Mouse (Mus musculus) liver, embryonic 14.5 days (tissue): ENCODE measurements at regions not wholly inside any gene's neighbourhood (a gene's known extent, or its start where the extent isn't known, plus 50 kb on each side); places are given as distances from the start of the nearest gene placed in this dataset.

Source experiments
- ATAC-seq: fragments of 200-750 bp; cut with Nextera tagmentation; 2 replicates; pipeline ENCODE4 v1.8.0; 2017; ENCODE audit warnings: moderate number of reproducible peaks, mild to moderate bottlenecking, moderate library complexity; ENCODE audit not compliant: insufficient read depth
- DNase-seq, 3 experiments: peaks; one replicate each; pipeline ENCODE4 v3.0.0-alpha.2; 2012 to 2013; ENCODE audit warnings: low read depth in 3 of 3, low spot score in 3 of 3
- H3K27ac ChIP-seq: fragments of 300-500 bp; sonication (generic); 2 replicates; pipeline ENCODE4 v1.5.1; 2014; ENCODE audit warnings: moderate library complexity, mild to moderate bottlenecking, control low read depth, inconsistent platforms
- H3K27me3 ChIP-seq: fragments of 300-500 bp; sonication (generic); 2 replicates; pipeline ENCODE4 v1.6.1; 2014; ENCODE audit warnings: mild to moderate bottlenecking, low read length, moderate library complexity; ENCODE audit not compliant: control insufficient read depth, insufficient read depth
- H3K36me3 ChIP-seq: fragments of 300-500 bp; sonication (generic); replicated peaks from 2 replicates; pipeline ENCODE4 v1.6.1; 2014; ENCODE audit warnings: low read depth; ENCODE audit not compliant: control insufficient read depth, insufficient read depth
- H3K4me1 ChIP-seq, 2 experiments: fragments of 200-500 bp in 1 of 2; fragments of 300-500 bp in 1 of 2; sonication (generic) in 1 of 2; replicated peaks; 2 replicates each; pipeline ENCODE4 v1.6.1; 2012 to 2014; ENCODE audit warnings: antibody characterized with exemption in 1 of 2, inconsistent platforms in 1 of 2, low read length in 1 of 2; ENCODE audit not compliant: control insufficient read depth in 2 of 2, insufficient read depth in 2 of 2
- H3K4me2 ChIP-seq: fragments of 300-500 bp; sonication (generic); 2 replicates; pipeline ENCODE4 v1.6.1; 2014; ENCODE audit warnings: low read depth, mild to moderate bottlenecking, control low read depth, moderate library complexity
- H3K4me3 ChIP-seq, 2 experiments: fragments of 200-500 bp in 1 of 2; fragments of 300-500 bp in 1 of 2; sonication (generic) in 1 of 2; 2 replicates each; pipeline ENCODE4 v1.5.1; 2012 to 2014; ENCODE audit warnings: low read depth in 2 of 2, low read length in 2 of 2, mild to moderate bottlenecking in 2 of 2, control low read depth in 1 of 2, inconsistent platforms in 1 of 2, moderate library complexity in 1 of 2; ENCODE audit not compliant: insufficient read depth in 1 of 2
- H3K9ac ChIP-seq: fragments of 300-500 bp; sonication (generic); replicated peaks from 2 replicates; pipeline ENCODE4 v1.6.1; 2014; ENCODE audit warnings: mild to moderate bottlenecking, control low read depth, moderate library complexity
- H3K9me3 ChIP-seq: fragments of 300-500 bp; sonication (generic); 2 replicates; pipeline ENCODE4 v1.6.1; 2016; ENCODE audit warnings: low read length, mixed read lengths; ENCODE audit not compliant: control insufficient read depth
- CTCF ChIP-seq: IDR thresholded peaks from 2 replicates; pipeline ENCODE4 v1.5.1; 2016; ENCODE audit warnings: antibody characterized with exemption, low read depth, control low read depth
- EP300 ChIP-seq: IDR thresholded peaks from 2 replicates; pipeline ENCODE4 v1.6.1; 2016; ENCODE audit warnings: antibody characterized with exemption, low read depth
- WGBS: fragments of 180-500 bp; shearing (Covaris S2); extraction: QIAGEN DNeasy Blood & Tissue Kit; methylation state at CpG from one replicate; pipeline ENCODE4 v1.1.7; 2014; ENCODE audit not compliant: insufficient replicate concordance; 5-methylcytosine and 5-hydroxymethylcytosine counted together

DNA sequence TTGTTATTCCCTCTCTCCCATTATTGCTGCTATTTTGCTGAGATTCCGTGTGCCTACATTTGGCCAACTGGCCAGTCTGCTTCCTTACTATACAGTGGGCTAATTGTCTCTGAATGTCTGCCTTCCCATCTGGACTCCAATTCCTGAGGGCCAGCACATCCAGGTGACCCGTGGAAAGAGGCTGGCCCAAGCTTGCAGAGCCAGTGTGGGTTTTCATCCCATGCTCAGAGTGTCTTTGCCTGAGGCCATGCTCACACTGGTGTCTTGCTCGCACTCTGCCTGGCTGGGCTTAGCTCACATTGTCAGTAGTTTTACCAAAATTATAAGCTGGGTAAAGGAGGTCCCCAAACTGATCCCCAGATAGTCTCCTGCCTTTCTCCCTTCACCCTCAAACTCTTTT is 223.3 kb downstream of the Bcl11a start:
- ATAC-seq, result no peak
- TF ChIP-seq EP300 (no peak), CTCF (no peak)
- no peaks in the 10 kb centered on the region for H3K36me3 ChIP-seq
- DNase-seq, result no peak
- no peak overlapping the region for H3K9ac ChIP-seq
- no peak overlapping the region for H3K4me2 ChIP-seq
- H3K4me3 ChIP-seq, result no peak overlapping the region
- no peaks in the 10 kb centered on the region for H3K27me3 ChIP-seq
- H3K9me3 ChIP-seq, result no peaks in the 10 kb centered on the region
- 66% methylated on average over 3 of the region's 3 CpGs for WGBS
- no peak overlapping the region for H3K27ac ChIP-seq
- peaks cover 0 to 8% of the 10 kb centered on the region in 2 experiments; a peak in 3 of 4 replicates for H3K4me1 ChIP-seq

- Histone ChIP-seq H3K9me3 (no peaks in the 10 kb centered on the region), H3K36me3 (no peaks in the 10 kb centered on the region), H3K9ac (no peak overlapping the region), H3K4me2 (peak overlapping the region; percentile 58), H3K27ac (no peak overlapping the region), H3K4me3 (no peak overlapping the region; a peak in 1 of 4 replicates), H3K4me1 (peaks cover 0 to 11% of the 10 kb centered on the region in 2 experiments; a peak in 3 of 4 replicates), H3K27me3 (no peaks in the 10 kb centered on the region)
- DNase-seq (no peak), ATAC-seq (0 out of 2 replicates have a peak, but pooled peaks have one; percentile 47)
- WGBS, result 9% methylated on average over 17 of the region's 17 CpGs
- TF ChIP-seq EP300, result no peak
- no peak for TF ChIP-seq CTCF
These were observed 227.3 kb downstream of the Bcl11a start for GRCm38 (mm10) chr11:24305145-24305553.

DNA sequence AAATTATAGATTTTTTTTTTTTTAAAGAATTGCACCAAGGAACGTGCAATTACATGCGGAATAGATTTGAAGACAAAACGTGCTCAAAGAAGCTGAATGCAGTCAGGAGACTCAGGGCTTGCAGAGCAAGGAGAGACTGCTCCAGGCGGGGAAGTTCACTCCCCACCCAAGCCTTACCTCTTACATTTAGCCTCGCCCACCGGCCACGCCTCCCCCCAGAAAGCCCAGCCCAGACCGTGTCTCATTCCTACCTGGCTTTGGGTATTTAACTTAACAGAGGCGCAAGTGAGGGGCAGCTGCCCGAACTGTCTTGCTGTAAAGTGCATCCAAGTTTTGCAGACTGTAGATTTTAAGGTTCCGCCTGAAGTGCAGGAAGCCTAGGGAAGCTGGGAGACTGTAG is 227.8 kb downstream of the Bcl11a start:
- Histone ChIP-seq H3K27ac (no peak overlapping the region), H3K4me3 (no peak overlapping the region; a peak in 1 of 4 replicates), H3K4me1 (peaks cover 0 to 11% of the 10 kb centered on the region in 2 experiments; a peak in 3 of 4 replicates), H3K9ac (no peak overlapping the region), H3K27me3 (no peaks in the 10 kb centered on the region), H3K9me3 (no peaks in the 10 kb centered on the region), H3K4me2 (peak overlapping the region; percentile 58), H3K36me3 (no peaks in the 10 kb centered on the region)
- peak; percentile 73; the same call in 1 of the 2 replicates for ATAC-seq
- DNase-seq, result no peak
- TF ChIP-seq CTCF, result no peak
- no peak for TF ChIP-seq EP300
- 6% methylated on average over 11 of the region's 11 CpGs for WGBS

DNA sequence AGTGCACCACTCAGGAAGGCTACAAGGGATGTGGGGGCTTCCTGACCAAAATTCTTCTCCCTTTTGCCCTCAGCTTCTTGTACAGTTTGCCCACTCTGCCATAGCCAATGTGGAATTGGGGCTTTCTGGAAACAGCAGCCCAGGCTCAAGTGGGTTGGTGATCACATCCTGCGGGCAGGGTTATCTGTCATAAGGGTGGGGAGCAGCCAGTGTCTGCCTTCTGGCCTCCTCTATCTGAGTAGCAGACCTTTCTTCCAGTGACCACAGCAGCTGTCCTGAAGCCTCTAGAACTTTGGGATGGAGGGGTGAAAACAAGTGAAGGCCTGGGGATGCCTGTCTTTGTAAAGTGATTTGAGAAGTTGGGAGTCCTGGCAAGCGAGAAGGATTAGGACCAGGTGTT is 228.2 kb downstream of the Bcl11a start:
- Histone ChIP-seq H3K4me2 (peak overlapping the region; percentile 58), H3K9me3 (no peaks in the 10 kb centered on the region), H3K27ac (no peak overlapping the region), H3K36me3 (no peaks in the 10 kb centered on the region), H3K9ac (peak overlapping the region; percentile 43), H3K27me3 (no peaks in the 10 kb centered on the region), H3K4me3 (no peak overlapping the region), H3K4me1 (peaks cover 0 to 11% of the 10 kb centered on the region in 2 experiments; a peak in 3 of 4 replicates)
- no peak for DNase-seq
- 24% methylated on average over 2 of the region's 2 CpGs for WGBS
- no peak for TF ChIP-seq EP300
- no peak for TF ChIP-seq CTCF
- peak; percentile 52; the same call in 1 of the 2 replicates for ATAC-seq

GRCm38 (mm10) chr11:24307601-24308252 is 229.9 kb downstream of the Bcl11a start:
- H3K4me3 ChIP-seq, result no peak overlapping the region
- peaks cover 0 to 11% of the 10 kb centered on the region in 2 experiments; a peak in 3 of 4 replicates for H3K4me1 ChIP-seq
- WGBS, result 70% methylated on average over 6 of the region's 6 CpGs
- H3K4me2 ChIP-seq, result no peak overlapping the region
- ATAC-seq (no peak), DNase-seq (no peak)
- H3K27me3 ChIP-seq, result no peaks in the 10 kb centered on the region
- H3K9ac ChIP-seq, result no peak overlapping the region
- no peaks in the 10 kb centered on the region for H3K9me3 ChIP-seq
- H3K36me3 ChIP-seq, result no peaks in the 10 kb centered on the region
- no peak overlapping the region for H3K27ac ChIP-seq
- no peak for TF ChIP-seq EP300
- no peak for TF ChIP-seq CTCF
